Mouse (Mus musculus) gastrocnemius, adult 8-10 months (tissue): ENCODE measurements around the gene Fads3. TPM values are rescaled to one million over a fixed set of nuclear protein-coding genes. Genes with fewer than 3 reads are reported as not detected.

Experiments
- DNase-seq, 2 experiments: peaks; one replicate each; pipeline ENCODE4 v3.0.0; 2022; ENCODE audit warnings: low spot score in 2 of 2
- total RNA-seq, 4 experiments: library from RNA; stranded (reverse); gene quantifications; 2 replicates each; pipeline ENCODE4 v1.2.4; 2022

Gene Fads3
- 1 to 10 TPM; 1.5 to 4.9 (median 3.5) TPM for total RNA-seq

GRCm38 (mm10) chr19:10041388-10042148 lies at the start of gene Fads3:
TSS of gene Fads3 (plus strand) at chr19:10041569.
- DNase-seq, result peak; percentile 55 to 70

- no peak for DNase-seq
Observed at GRCm38 (mm10) chr19:9992011-9992958, 49.1 kb upstream of the Fads3 start.

DNA sequence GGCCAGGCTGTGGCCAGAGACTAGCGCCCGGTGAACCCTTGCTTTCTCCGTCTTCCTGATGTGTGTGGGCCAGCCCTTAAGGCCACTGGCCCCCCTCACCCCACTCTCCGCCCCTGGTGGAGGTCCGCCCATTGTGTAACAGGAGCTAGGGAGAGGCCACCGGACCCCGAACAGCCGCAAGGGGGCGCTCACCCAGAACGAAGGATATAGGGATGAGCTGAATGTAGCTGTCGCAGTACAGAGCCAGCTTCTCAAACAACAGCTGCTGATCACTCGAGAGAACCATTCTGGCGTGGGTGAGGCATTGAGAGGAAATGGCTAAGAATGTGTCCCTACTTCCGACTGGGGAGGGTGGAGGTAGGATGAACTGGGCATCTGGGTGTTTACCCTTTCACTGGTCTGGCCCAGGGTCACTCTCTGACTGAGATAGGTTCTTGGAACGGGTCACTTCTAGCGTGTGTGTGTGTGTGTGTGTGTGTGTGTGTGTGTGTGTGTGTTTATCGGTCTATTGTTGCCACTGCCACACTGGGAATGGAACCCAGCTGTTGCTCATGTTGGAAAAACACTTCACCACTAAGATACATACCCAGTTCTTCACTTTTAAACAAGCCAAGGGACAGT lies 48.2 kb upstream of the Fads3 start:
- DNase-seq, result peak; percentile 85 to 88

GRCm38 (mm10) chr19:9997204-9998062 lies 43.9 kb upstream of the Fads3 start:
- DNase-seq, result no peak

- DNase-seq, result no peak
Observed at GRCm38 (mm10) chr19:9998063-9998416, 43.3 kb upstream of the Fads3 start.

- DNase-seq, result no peak
Observed at GRCm38 (mm10) chr19:9998736-9999486, 42.5 kb upstream of the Fads3 start.

- DNase-seq, result no peak
Observed at GRCm38 (mm10) chr19:10000330-10000729, 41.0 kb upstream of the Fads3 start.

DNA sequence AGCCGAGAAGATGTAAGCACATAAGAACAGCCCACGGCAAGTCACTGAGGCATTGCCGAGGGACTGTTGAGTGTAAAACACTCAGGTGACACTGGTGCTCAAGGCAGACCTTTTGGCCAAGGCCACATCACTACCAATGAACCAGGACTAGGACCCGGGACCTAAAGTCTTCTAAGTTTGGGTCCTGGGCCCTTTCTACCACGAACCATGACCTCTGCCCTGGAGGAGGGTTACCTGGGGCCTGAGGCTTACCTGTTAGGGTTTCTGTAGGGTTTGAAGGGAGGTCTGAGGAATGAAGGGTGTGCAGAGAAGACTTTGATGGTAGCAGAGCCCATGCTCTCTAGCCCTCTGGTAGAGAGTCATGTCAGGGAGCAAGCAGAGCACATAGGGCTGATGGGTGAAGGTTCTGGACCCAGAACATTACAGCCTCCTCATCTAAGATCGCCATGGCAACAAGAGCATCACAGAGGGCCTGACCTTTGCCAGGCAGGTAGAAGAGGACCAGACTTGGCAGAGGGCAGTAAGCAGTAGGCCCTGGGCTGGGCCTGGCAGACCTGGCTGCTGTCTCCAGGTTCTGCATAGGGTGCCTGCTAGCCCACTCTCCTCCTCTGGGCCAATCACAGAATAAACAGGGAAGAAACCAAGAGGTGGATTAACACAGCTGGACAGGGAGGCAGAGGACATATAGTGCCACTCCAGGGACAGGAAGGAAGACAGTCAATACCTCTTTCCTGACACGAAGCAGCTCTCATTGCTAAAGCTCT lies 40.0 kb upstream of the Fads3 start, which contains the start of the genes Best1 and Rab3il1:
Gene Best1 (minus strand): TSS at position 428 of the 764 bp plus-strand sequence.
Gene Rab3il1 (plus strand): TSS at position 464 of the 764 bp plus-strand sequence.
- DNase-seq, result no peak

GRCm38 (mm10) chr19:10003696-10004095 lies 37.7 kb upstream of the Fads3 start:
- DNase-seq, result no peak

GRCm38 (mm10) chr19:10011408-10011807 lies 30.0 kb upstream of the Fads3 start:
- DNase-seq, result no peak

- peak; percentile 72 to 77 for DNase-seq
Observed at GRCm38 (mm10) chr19:10012827-10013278, 28.5 kb upstream of the Fads3 start.

DNA sequence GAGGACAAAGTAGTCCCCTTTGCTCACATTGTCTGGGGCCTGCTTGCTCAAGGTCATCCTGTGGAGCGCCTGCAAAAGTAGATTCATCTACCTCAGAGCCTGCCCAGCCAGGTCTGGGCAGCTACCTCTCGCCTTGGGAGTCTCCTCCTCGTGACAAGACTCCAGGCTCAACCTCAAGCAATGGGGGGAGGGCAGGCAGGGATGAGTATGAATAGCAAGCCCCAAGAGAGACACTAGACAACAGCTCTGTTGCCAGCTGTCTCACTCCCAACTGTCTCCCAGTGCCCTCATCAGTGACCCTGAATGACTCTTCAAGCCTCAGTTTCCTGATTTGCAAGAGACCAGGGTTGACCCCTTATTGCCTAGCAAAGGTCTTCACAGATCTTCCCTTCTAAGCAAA lies 28.0 kb upstream of the Fads3 start:
- DNase-seq, result peak in 1 of 2 experiments; percentile 62

DNA sequence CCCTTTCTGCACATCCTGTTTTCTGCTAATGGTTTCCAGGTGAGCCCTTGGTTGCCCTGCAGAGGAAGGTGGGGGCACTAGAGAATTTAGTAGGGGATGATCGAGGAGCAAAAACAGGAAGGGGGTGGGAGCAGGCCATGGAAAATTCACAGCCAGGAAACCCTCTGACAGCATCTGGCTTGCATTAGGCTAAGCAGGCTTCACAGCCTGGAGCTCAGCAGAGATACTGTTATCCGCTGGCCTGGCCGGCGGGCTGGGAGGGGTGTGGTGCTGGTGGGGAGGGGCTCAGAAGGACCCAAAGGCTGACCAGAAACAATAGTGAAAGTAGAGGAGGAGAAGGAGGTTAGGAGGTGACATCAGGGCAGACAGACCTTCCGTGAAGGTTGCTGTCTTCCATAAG lies 27.5 kb upstream of the Fads3 start:
- peak in 1 of 2 experiments; percentile 68 for DNase-seq

DNA sequence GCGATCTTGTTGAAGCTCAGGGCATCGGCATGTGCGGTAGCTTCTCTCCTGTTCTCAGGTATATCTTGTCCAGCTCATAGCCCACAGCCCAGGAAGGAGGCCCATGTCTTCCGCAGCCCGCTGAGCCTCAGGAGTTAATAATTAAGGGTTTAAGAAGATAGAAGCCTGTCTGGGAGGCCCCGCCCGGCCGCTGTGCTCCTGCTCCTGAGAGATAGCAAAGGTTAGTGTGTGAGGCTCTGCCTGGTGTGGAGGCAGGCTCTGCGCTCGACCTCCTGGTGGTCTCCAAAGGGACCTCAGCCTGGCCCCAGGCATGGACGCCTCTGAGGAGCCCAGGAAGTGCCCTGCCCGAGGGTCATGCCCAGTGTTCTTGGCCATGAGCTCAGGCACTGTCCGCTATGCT lies 26.5 kb upstream of the Fads3 start:
- no peak for DNase-seq

GRCm38 (mm10) chr19:10015442-10015841 lies 25.9 kb upstream of the Fads3 start:
- DNase-seq, result no peak

- DNase-seq, result no peak
Observed at GRCm38 (mm10) chr19:10016151-10016550, 25.2 kb upstream of the Fads3 start.

DNA sequence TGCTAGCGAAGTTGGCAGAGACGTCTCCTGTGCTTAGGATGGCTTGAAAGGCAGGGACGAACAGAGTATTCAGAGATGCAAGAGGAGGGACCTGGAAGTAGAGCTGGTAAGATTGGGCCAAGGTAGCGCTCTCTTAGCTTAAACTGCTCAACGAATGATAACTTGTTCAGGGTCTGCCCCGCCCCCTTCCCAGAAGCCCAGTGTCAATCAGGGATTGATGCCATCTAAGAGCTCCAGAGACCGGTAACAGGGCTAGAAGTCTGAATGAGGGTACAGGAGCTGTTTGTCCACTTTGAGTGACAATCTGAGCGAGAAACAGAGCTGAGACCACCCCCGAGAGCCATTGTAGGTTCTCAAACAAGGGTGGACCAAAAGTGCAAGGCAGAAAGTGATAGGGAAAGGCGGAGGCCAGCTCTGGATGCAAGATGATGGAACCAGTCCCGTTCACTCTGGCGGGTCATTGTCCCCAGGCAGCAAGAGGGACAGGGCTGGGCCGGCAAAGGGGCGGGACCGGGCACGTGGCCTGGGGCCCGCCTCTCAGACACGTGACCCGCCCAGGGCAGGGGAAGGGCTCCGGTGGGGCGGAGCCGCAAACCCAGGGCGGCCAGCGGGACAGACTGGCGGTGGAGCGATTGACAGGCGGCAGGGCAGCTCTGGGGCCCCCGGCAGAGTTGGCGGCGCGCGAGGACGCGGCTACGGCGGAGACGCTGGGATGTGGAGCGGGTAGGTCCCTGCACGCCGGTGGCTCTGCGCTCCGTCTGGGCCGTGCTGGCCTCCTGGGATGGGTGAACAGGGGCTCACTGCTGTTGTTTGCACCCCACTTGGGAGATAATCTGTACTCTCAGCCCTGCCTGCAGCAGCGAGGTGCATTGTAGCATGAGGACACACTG lies 23.5 kb upstream of the Fads3 start:
- peak; percentile 89 to 90 for DNase-seq

DNA sequence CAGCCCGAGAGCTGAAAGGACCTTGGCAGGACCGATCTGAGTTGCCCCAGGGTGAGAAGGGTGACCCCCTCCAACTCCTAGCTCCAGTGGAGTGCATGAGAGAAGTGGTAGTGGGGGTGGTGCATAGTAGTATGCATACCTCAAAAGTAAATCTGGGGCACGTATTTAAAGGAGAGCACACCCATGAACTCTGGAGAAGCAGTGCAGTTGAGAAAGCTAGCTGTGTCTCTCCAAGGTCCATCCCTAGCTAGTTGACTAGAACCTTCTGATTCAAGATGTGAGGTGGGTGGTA lies 22.9 kb upstream of the Fads3 start:
- DNase-seq, result no peak
